Mouse (Mus musculus): ENCODE results near the gene Zfp622.

DNA sequence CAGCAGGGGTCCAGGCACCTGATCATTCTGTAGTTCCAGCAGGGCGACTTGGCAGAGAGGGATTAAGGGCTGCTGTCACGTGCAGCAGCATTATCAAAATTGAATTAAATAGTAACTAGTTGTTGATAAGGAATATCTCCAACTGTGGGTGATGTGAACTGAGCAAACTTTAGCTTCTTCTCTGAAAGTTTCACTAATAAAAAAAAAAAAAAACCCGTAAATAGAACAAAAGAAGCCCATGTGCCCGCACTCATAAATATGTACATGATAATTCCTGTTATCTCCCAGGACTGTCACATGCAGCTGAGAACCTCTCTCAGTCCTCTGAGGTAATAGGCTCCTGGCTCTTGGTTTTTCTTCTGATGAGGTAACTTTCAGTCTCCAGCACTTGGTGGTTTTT, 41.8 kb upstream of the Zfp622 start:
- no peak for TF ChIP-seq ZMIZ1 (IDR thresholded peaks at IDR 0.05; ENCODE audit: low read depth, low read length)
- no peak for TF ChIP-seq MAFK (IDR thresholded peaks at IDR 0.05; ENCODE audit: insufficient replicate concordance, low read length)
- TF ChIP-seq POLR2A (IDR thresholded peaks at IDR 0.05; ENCODE audit: low read depth, low read length) = no peak
- no peak for TF ChIP-seq NRF1 (IDR thresholded peaks at IDR 0.05; ENCODE audit: low read depth, low read length)
- no peak for TF ChIP-seq UBTF (IDR thresholded peaks at IDR 0.05; ENCODE audit: low read depth, low read length)
- no peak for TF ChIP-seq CHD1 (IDR thresholded peaks at IDR 0.05; ENCODE audit: low read depth, low read length)
- TF ChIP-seq TCF12 (IDR thresholded peaks at IDR 0.05; ENCODE audit: low read depth, low read length) = no peak
- no peak for TF ChIP-seq ZC3H11A (IDR thresholded peaks at IDR 0.05; ENCODE audit: low read depth, low read length)
- TF ChIP-seq E2F4 (IDR thresholded peaks at IDR 0.05; ENCODE audit: insufficient replicate concordance, low read depth, low read length) = no peak
- TF ChIP-seq CTCF (conservative IDR thresholded peaks at IDR 0.05 in 1 of 2, IDR thresholded peaks at IDR 0.05 in 1 of 2; ENCODE audit: low read depth in 2 of 2, low read length in 2 of 2) = no peak
